Mouse (Mus musculus) heart, postnatal 0 days (tissue): ENCODE data around the gene Gm21293.
"Not testable (repeated sequence)": the region's sequence is repeated elsewhere in the genome, so short reads cannot be mapped to it uniquely, and the experiment has no call there.

ENCODE experiments used
- CTCF ChIP-seq: IDR thresholded peaks from 2 replicates; pipeline ENCODE4 v1.5.1; 2016; ENCODE audit warnings: antibody characterized with exemption, control low read depth, low read depth
- EP300 ChIP-seq: IDR thresholded peaks from 2 replicates; pipeline ENCODE4 v1.6.1; 2016; ENCODE audit warnings: antibody characterized with exemption, low read depth

DNA sequence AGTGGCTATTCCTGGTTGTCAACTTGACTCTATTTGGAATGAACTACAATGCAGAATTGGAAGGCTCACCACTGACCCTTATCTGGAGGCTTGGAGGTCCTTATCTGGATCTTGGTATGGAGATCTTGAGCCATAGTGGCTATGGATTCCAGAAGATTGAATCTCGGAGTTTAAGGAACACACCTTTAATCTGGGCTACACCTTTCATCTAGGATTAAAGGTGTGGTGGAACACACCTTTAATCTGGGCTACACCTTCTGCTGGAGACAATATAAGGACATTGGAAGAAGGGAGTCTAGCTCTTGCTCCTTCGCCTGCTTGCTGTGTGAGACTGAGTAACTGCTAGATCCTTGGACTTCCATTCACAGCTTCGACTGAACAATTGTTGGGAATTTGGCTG is 42.4 kb downstream of the Gm21293 start, which contains the start of gene Gm20765:
- not testable (repeated sequence) for TF ChIP-seq EP300, CTCF
